Mouse (Mus musculus): ENCODE measurements around the gene Ccdc85a. TPM values are rescaled to one million over a fixed set of nuclear protein-coding genes. Genes with fewer than 3 reads are reported as not detected.

Ccdc85a gene
- total and polyA plus RNA-seq, 3 experiments = 4.8 to 11.0 (median 10.9) TPM

DNA sequence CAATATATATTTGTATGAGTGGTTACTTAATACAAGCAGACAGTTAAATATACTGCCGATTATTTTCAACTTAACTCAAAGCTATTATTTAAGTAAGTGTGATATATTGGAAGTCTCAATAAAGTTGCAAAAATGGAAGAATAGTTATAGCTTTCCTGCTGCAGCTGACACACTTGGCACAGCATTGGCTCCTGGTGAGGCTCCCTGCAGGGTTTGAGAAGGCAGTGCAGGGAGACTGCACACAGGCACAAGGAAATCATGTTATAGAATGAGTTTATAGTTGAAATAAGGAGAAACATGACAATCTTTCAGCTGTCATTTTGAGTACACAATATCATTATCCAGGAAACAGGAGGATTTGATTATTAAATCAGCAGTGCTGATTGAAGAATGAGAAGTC, 107.0 kb downstream of the Ccdc85a start:
- Histone ChIP-seq H3K27ac (no peak overlapping the region), H3K4me3 (no peak overlapping the region), H3K27me3 (ENCODE audit: control insufficient read depth, insufficient read depth, low read length) (no peaks in the 10 kb centered on the region), H3K4me1 (ENCODE audit: control insufficient read depth, insufficient read depth, low read length) (peaks cover 1% of the 10 kb centered on the region), H3K9ac (ENCODE audit: low read depth, low read length) (no peak overlapping the region), H3K36me3 (ENCODE audit: control insufficient read depth, insufficient read depth, low read length) (no peaks in the 10 kb centered on the region), H3K79me2 (replicated peaks; ENCODE audit: control insufficient read depth, insufficient read depth, low read length) (no peaks in the 10 kb centered on the region)
- intact Hi-C loops (cut with DNase I) = no loop called here
- DNase-seq = no peak
- 96% methylated on average over 1 of the region's 1 CpGs for WGBS
- TF ChIP-seq POLR2A (IDR thresholded peaks at IDR 0.05; ENCODE audit: insufficient read depth, low read depth, low read length) = no peak
- no peak for TF ChIP-seq EP300 (IDR thresholded peaks at IDR 0.05; ENCODE audit: insufficient read depth, low read depth, low read length)
- no peak for TF ChIP-seq CTCF (IDR thresholded peaks at IDR 0.05)

DNA sequence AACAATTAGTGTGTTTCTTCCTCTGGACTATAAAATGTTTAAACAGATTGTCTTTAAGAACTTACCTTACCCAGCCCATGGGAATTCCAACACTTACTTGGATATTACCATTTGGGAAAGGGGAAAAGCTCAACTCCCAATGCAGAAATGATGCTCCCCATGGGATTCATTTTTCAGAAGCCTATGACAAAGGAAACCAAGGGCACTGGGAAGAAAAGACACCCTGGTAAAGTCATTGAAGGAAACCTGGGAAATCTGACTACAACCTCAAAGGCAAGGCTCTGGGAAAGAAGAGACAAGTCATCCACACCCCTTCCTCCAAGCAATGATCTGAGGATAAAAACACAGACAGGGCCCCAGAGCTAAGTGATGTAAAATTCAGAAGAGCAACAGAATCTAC, 118.4 kb downstream of the Ccdc85a start:
- Histone ChIP-seq H3K27ac (peak overlapping the region; percentile 51), H3K36me3 (ENCODE audit: control insufficient read depth, insufficient read depth, low read length) (peaks cover 6% of the 10 kb centered on the region), H3K9ac (ENCODE audit: low read depth, low read length) (no peak overlapping the region), H3K4me1 (ENCODE audit: control insufficient read depth, insufficient read depth, low read length) (no peaks in the 10 kb centered on the region), H3K79me2 (replicated peaks; ENCODE audit: control insufficient read depth, insufficient read depth, low read length) (no peaks in the 10 kb centered on the region), H3K27me3 (ENCODE audit: control insufficient read depth, insufficient read depth, low read length) (no peaks in the 10 kb centered on the region), H3K4me3 (no peak overlapping the region)
- intact Hi-C loops (cut with DNase I) = loop anchor here (1.0 kb wide), 1 partner anchor 117 kb away; no protein-coding TSS in a partner anchor
- DNase-seq = peak in 1 of 2 experiments; percentile 8
- TF ChIP-seq POLR2A (IDR thresholded peaks at IDR 0.05; ENCODE audit: insufficient read depth, low read depth, low read length) = no peak
- no peak for TF ChIP-seq EP300 (IDR thresholded peaks at IDR 0.05; ENCODE audit: insufficient read depth, low read depth, low read length)
- TF ChIP-seq CTCF (IDR thresholded peaks at IDR 0.05) = no peak

DNA sequence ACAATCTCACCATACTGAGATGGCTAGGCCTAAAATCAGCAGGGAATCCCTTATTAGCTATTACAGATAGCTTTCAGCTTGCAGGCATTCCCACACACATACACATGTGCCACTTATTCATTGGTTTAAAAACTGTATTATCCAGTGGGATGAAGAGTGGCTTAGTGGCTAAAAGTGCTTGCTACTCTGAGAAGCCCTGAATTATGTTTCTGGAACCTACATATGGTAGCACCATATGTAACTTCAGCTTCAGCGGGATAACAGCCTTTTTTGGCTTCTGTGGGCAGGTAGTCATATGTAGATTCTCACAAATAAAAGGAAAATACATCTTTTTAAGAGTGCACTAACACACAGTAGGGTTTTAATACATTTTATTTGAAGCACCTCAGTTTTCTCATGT, 119.2 kb downstream of the Ccdc85a start:
- peaks cover 6% of the 10 kb centered on the region for H3K36me3 ChIP-seq (ENCODE audit: control insufficient read depth, insufficient read depth, low read length)
- no peaks in the 10 kb centered on the region for H3K4me1 ChIP-seq (ENCODE audit: control insufficient read depth, insufficient read depth, low read length)
- WGBS = 66% methylated on average over 1 of the region's 1 CpGs
- H3K27me3 ChIP-seq (ENCODE audit: control insufficient read depth, insufficient read depth, low read length) = no peaks in the 10 kb centered on the region
- intact Hi-C loops (cut with DNase I) = loop anchor here (1.0 kb wide), 1 partner anchor 117 kb away; no protein-coding TSS in a partner anchor
- no peak for TF ChIP-seq EP300 (IDR thresholded peaks at IDR 0.05; ENCODE audit: insufficient read depth, low read depth, low read length)
- TF ChIP-seq CTCF (IDR thresholded peaks at IDR 0.05) = no peak
- TF ChIP-seq POLR2A (IDR thresholded peaks at IDR 0.05; ENCODE audit: insufficient read depth, low read depth, low read length) = no peak
- DNase-seq = no peak
- H3K27ac ChIP-seq = peak overlapping the region; percentile 75
- H3K9ac ChIP-seq (ENCODE audit: low read depth, low read length) = no peak overlapping the region
- H3K4me3 ChIP-seq = no peak overlapping the region
- no peaks in the 10 kb centered on the region for H3K79me2 ChIP-seq (replicated peaks; ENCODE audit: control insufficient read depth, insufficient read depth, low read length)

DNA sequence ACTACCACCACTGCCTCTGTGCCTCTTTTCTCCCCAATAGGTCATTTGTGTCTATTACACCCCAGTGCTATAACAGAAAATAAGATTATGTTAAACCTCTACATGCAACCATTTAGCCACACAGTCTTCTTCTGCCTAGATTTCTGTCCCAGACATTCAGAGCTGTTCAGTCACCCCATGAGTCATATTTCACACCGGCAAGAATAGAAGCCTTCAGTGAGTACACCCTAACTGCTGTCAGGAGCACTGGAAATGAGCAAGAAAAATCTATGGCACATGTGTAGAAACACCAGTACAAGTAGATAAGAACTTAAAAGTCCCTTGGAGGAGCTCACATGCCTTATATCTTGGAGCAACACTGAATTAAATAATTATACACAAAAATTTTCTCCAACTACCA, 125.0 kb downstream of the Ccdc85a start:
- no peak overlapping the region for H3K27ac ChIP-seq
- H3K4me1 ChIP-seq (ENCODE audit: control insufficient read depth, insufficient read depth, low read length) = no peaks in the 10 kb centered on the region; the same call in 1 of the 2 replicates
- no peaks in the 10 kb centered on the region for H3K79me2 ChIP-seq (replicated peaks; ENCODE audit: control insufficient read depth, insufficient read depth, low read length)
- no peak for DNase-seq
- H3K27me3 ChIP-seq (ENCODE audit: control insufficient read depth, insufficient read depth, low read length) = no peaks in the 10 kb centered on the region
- no peaks in the 10 kb centered on the region; the same call in 1 of the 2 replicates for H3K36me3 ChIP-seq (ENCODE audit: control insufficient read depth, insufficient read depth, low read length)
- no peak overlapping the region for H3K4me3 ChIP-seq
- 80% methylated on average over 1 of the region's 1 CpGs for WGBS
- no peak for TF ChIP-seq CTCF (IDR thresholded peaks at IDR 0.05)
- no peak for TF ChIP-seq EP300 (IDR thresholded peaks at IDR 0.05; ENCODE audit: insufficient read depth, low read depth, low read length)
- no peak for TF ChIP-seq POLR2A (IDR thresholded peaks at IDR 0.05; ENCODE audit: insufficient read depth, low read depth, low read length)
- intact Hi-C loops (cut with DNase I) = no loop called here
- H3K9ac ChIP-seq (ENCODE audit: low read depth, low read length) = no peak overlapping the region

DNA sequence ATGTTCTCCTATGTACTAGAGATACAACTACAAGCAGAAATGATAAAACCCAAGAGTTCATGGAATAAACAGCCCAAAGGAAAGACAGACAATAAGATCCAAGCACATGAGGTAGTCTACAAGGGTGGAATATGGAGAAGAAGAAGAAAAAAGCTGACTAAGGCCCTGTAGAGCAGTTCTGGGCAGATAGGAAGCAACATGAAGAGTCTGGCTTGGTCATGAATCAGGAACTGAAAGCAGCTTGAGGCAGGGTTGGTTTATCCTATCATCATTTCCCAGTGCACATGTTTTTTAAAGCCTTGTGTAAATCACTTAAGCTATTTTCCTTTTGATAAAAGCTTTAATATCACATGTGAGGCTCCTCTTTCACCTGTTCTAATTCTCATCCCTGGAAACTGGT, 144.2 kb downstream of the Ccdc85a start:
- no peak for TF ChIP-seq EP300 (IDR thresholded peaks at IDR 0.05; ENCODE audit: insufficient read depth, low read depth, low read length)
- TF ChIP-seq POLR2A (IDR thresholded peaks at IDR 0.05; ENCODE audit: insufficient read depth, low read depth, low read length) = no peak
- no peak for TF ChIP-seq CTCF (IDR thresholded peaks at IDR 0.05)

DNA sequence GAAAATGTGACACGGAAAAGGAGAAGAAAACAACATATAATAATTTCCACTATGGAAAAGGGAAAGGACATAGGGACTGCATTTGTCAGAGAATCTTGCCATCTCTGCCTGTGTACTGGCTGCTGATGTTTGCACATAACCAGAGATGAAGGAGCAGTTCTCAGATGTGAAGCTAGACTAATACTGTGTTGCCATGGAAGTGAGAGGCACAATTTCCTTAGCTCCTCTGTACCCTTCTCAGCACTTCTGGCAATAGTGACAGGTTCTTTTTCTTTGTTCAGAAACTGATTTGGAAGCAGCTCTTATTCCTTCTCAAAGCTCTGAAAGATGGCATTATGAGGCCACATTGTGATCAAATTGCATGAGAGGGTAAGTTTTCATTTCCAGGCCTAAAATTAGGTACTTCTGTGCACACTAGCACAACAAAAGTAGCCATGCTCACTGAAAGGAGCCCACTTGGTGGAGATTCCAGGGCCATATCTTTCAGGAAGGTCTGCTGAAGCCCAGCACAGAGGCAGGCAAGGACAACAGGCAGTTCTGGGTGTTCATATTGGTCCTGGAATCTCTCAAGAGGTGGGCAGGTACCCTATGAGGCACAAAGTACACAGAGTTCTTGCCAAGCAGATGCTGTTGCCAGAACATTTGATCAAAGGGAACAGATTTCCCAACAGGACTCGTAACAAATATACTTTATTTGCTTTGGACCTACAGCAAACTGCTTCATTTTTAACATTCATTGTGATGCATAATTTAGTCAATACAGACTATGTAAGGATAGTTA, 161.5 kb downstream of the Ccdc85a start:
- 66% methylated on average over 2 of the region's 2 CpGs for WGBS
- TF ChIP-seq CTCF (IDR thresholded peaks at IDR 0.05) (no peak), POLR2A (IDR thresholded peaks at IDR 0.05; ENCODE audit: insufficient read depth, low read depth, low read length) (no peak), EP300 (IDR thresholded peaks at IDR 0.05; ENCODE audit: insufficient read depth, low read depth, low read length) (no peak)
- intact Hi-C loops (cut with DNase I) = no loop called here
- no peak overlapping the region for H3K4me3 ChIP-seq
- DNase-seq = no peak
- no peaks in the 10 kb centered on the region for H3K4me1 ChIP-seq (ENCODE audit: control insufficient read depth, insufficient read depth, low read length)
- no peaks in the 10 kb centered on the region for H3K36me3 ChIP-seq (ENCODE audit: control insufficient read depth, insufficient read depth, low read length)
- no peaks in the 10 kb centered on the region for H3K27me3 ChIP-seq (ENCODE audit: control insufficient read depth, insufficient read depth, low read length)
- no peaks in the 10 kb centered on the region for H3K79me2 ChIP-seq (replicated peaks; ENCODE audit: control insufficient read depth, insufficient read depth, low read length)
- no peak overlapping the region for H3K27ac ChIP-seq
- no peak overlapping the region for H3K9ac ChIP-seq (ENCODE audit: low read depth, low read length)

More for the DNA sequence above, 144.2 kb downstream of the Ccdc85a start:
- intact Hi-C loops (cut with DNase I) = loop anchor here (5.0 kb wide), 1 partner anchor 142 kb away; the partner anchor contains the start of gene Ccdc85a
- no peak for DNase-seq
- Histone ChIP-seq H3K4me1 (ENCODE audit: control insufficient read depth, insufficient read depth, low read length) (no peaks in the 10 kb centered on the region; the same call in 1 of the 2 replicates), H3K79me2 (replicated peaks; ENCODE audit: control insufficient read depth, insufficient read depth, low read length) (no peaks in the 10 kb centered on the region), H3K4me3 (no peak overlapping the region), H3K27ac (no peak overlapping the region), H3K36me3 (ENCODE audit: control insufficient read depth, insufficient read depth, low read length) (peaks cover 2% of the 10 kb centered on the region; the same call in 1 of the 2 replicates), H3K27me3 (ENCODE audit: control insufficient read depth, insufficient read depth, low read length) (no peaks in the 10 kb centered on the region), H3K9ac (ENCODE audit: low read depth, low read length) (no peak overlapping the region)
